Mouse (Mus musculus): ENCODE measurements around the gene Dtymk.

DNA sequence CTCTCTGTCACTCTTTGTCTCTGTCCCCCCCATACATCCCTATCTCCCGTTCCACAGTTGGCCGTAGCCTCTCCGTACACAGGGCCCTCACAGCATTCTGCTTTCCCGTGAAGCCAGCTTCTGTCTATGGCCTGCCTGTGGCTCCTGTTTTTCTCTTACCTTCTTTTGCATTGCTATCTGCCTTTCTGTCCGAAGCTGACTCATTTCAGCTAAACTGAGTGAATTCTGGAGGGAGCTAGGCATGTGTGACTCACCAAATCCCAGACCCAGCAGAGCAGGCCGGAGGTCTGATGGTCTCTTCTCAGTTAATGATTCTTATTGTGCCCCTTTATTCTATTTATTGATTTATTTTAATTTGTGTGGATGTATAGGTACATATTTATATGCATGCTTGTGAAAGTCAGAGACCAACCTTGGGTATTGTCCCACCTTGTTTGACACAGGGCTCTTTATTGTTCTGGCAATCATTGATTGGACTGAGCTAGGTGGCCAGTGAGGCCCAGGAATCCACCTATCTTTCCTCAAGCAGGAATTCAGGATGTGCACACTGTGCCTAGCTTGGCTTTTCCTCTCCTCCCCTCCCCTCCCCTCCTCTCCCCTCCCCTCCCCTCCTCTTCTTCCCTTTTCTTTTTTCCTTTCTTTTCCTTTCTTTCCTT is 34.3 kb upstream of the Dtymk start:
- TF ChIP-seq CTCF (IDR thresholded peaks at IDR 0.05; ENCODE audit: control insufficient read depth, insufficient read depth, insufficient read length) (no peak), CEBPB (IDR thresholded peaks at IDR 0.05; ENCODE audit: low read depth) (no peak), MAX (IDR thresholded peaks at IDR 0.05) (no peak), USF1 (IDR thresholded peaks at IDR 0.05; ENCODE audit: low read depth) (no peak)
